Mouse (Mus musculus) midbrain, embryonic 13.5 days (tissue): Measurements from ENCODE around the gene Knl1. TPM values are rescaled to one million over a fixed set of nuclear protein-coding genes. Genes with fewer than 3 reads are reported as not detected.

Experiments used
- ATAC-seq: fragments of 200-750 bp; cut with Nextera tagmentation; 2 replicates; pipeline ENCODE4 v1.8.0; 2017; ENCODE audit warnings: mild to moderate bottlenecking, moderate TSS enrichment, moderate library complexity
- H3K27ac ChIP-seq: fragments of 300-500 bp; sonication (generic); 2 replicates; pipeline ENCODE4 v1.5.1; 2015; ENCODE audit warnings: inconsistent platforms, mild to moderate bottlenecking, moderate library complexity
- H3K27me3 ChIP-seq: fragments of 300-500 bp; sonication (generic); 2 replicates; pipeline ENCODE4 v1.6.1; 2015; ENCODE audit warnings: mild to moderate bottlenecking, inconsistent platforms
- H3K36me3 ChIP-seq: fragments of 300-500 bp; sonication (generic); 2 replicates; pipeline ENCODE4 v1.6.1; 2015; ENCODE audit warnings: mild to moderate bottlenecking, inconsistent platforms
- H3K4me1 ChIP-seq: fragments of 300-500 bp; sonication (generic); replicated peaks from 2 replicates; pipeline ENCODE4 v1.6.1; 2015; ENCODE audit warnings: inconsistent platforms
- H3K4me2 ChIP-seq: fragments of 300-500 bp; sonication (generic); replicated peaks from 2 replicates; pipeline ENCODE4 v1.6.1; 2015; ENCODE audit warnings: moderate library complexity, mild to moderate bottlenecking, inconsistent platforms
- H3K4me3 ChIP-seq: fragments of 300-500 bp; sonication (generic); replicated peaks from 2 replicates; pipeline ENCODE4 v1.5.1; 2015; ENCODE audit warnings: mild to moderate bottlenecking, inconsistent platforms
- H3K9ac ChIP-seq: fragments of 300-500 bp; sonication (generic); replicated peaks from 2 replicates; pipeline ENCODE4 v1.6.1; 2015; ENCODE audit warnings: mild to moderate bottlenecking, inconsistent platforms
- H3K9me3 ChIP-seq: fragments of 300-500 bp; sonication (generic); 2 replicates; pipeline ENCODE4 v1.6.1; 2016; ENCODE audit warnings: mild to moderate bottlenecking, inconsistent platforms
- WGBS: fragments of 180-500 bp; shearing (Covaris S2); methylation state at CpG from one replicate; pipeline ENCODE4 v1.1.7; 2015; 5-methylcytosine and 5-hydroxymethylcytosine counted together
- polyA plus RNA-seq: library from polyadenylated mRNA; unstranded; fragments of >200 nt; fragmentation: Nextera tagmentation; extraction: Ambion mirVana; gene quantifications from 2 replicates; pipeline ENCODE4 v1.2.1, GENCODE M21; 2015

Knl1 gene
- polyA plus RNA-seq, 1 experiment from 2014 or later, result 26.6 TPM

- Histone ChIP-seq H3K36me3 (peaks cover 42% of the 10 kb centered on the region), H3K9me3 (no peaks in the 10 kb centered on the region), H3K4me1 (peaks cover 13% of the 10 kb centered on the region), H3K27me3 (no peaks in the 10 kb centered on the region), H3K4me2 (peak overlapping the region; percentile 37; the same call in 1 of the 2 replicates), H3K4me3 (no peak overlapping the region), H3K9ac (0 out of 2 replicates have a peak overlapping the region, but pooled peaks have one; percentile 19), H3K27ac (no peak overlapping the region; the same call in 1 of the 2 replicates)
- ATAC-seq, result no peak; the same call in 1 of the 2 replicates
- WGBS, result 51% methylated on average over 4 of the region's 4 CpGs
Measured at GRCm38 (mm10) chr2:119019538-119019937, 27.4 kb upstream of the Knl1 start.

GRCm38 (mm10) chr2:119023154-119023660, 23.7 kb upstream of the Knl1 start:
- WGBS, result 95% methylated on average over 6 of the region's 6 CpGs
- no peak for ATAC-seq
- H3K27me3 ChIP-seq, result no peaks in the 10 kb centered on the region
- H3K27ac ChIP-seq, result no peak overlapping the region
- peaks cover 19% of the 10 kb centered on the region for H3K4me1 ChIP-seq
- H3K9me3 ChIP-seq, result no peaks in the 10 kb centered on the region
- no peak overlapping the region for H3K4me3 ChIP-seq
- H3K36me3 ChIP-seq, result peaks cover 46% of the 10 kb centered on the region
- no peak overlapping the region for H3K4me2 ChIP-seq
- no peak overlapping the region for H3K9ac ChIP-seq

GRCm38 (mm10) chr2:119024536-119025238, 22.2 kb upstream of the Knl1 start:
- Histone ChIP-seq H3K27me3 (no peaks in the 10 kb centered on the region), H3K9ac (no peak overlapping the region), H3K4me1 (peaks cover 18% of the 10 kb centered on the region), H3K9me3 (no peaks in the 10 kb centered on the region), H3K27ac (no peak overlapping the region), H3K36me3 (peaks cover 39% of the 10 kb centered on the region), H3K4me3 (no peak overlapping the region), H3K4me2 (no peak overlapping the region)
- ATAC-seq, result no peak
- 74% methylated on average over 9 of the region's 9 CpGs for WGBS

GRCm38 (mm10) chr2:119025239-119025616, 21.7 kb upstream of the Knl1 start:
- Histone ChIP-seq H3K9me3 (no peaks in the 10 kb centered on the region), H3K4me3 (no peak overlapping the region), H3K4me1 (peaks cover 17% of the 10 kb centered on the region), H3K27me3 (no peaks in the 10 kb centered on the region), H3K27ac (no peak overlapping the region), H3K9ac (no peak overlapping the region), H3K36me3 (peaks cover 39% of the 10 kb centered on the region), H3K4me2 (no peak overlapping the region)
- ATAC-seq, result no peak
- WGBS, result 74% methylated on average over 4 of the region's 4 CpGs

GRCm38 (mm10) chr2:119026951-119027350, 20.0 kb upstream of the Knl1 start:
- no peak for ATAC-seq
- WGBS, result 92% methylated on average over 4 of the region's 4 CpGs

GRCm38 (mm10) chr2:119028941-119029551, 17.9 kb upstream of the Knl1 start, which contains the start of gene Ccdc32:
Gene Ccdc32 (minus strand): TSS chr2:119029393.
- peak within 1 kb of the TSS; percentile 78 for H3K9ac ChIP-seq
- WGBS, result under 1% methylated on average over 28 of the region's 28 CpGs
- peak; percentile 95 for ATAC-seq
- H3K4me1 ChIP-seq, result peaks cover 17% of the 10 kb centered on the region
- no peak within 1 kb of the TSS for H3K27ac ChIP-seq
- H3K27me3 ChIP-seq, result no peaks in the 10 kb centered on the region
- H3K36me3 ChIP-seq, result peaks cover 9% of the 10 kb centered on the region; the same call in 1 of the 2 replicates
- H3K4me3 ChIP-seq, result peak within 1 kb of the TSS; percentile 76
- H3K4me2 ChIP-seq, result peak within 1 kb of the TSS; percentile 88
- no peaks in the 10 kb centered on the region for H3K9me3 ChIP-seq

More at GRCm38 (mm10) chr2:119026951-119027350, 20.0 kb upstream of the Knl1 start:
- no peaks in the 10 kb centered on the region for H3K9me3 ChIP-seq
- no peak overlapping the region for H3K4me2 ChIP-seq
- peaks cover 24% of the 10 kb centered on the region for H3K36me3 ChIP-seq
- H3K4me3 ChIP-seq, result no peak overlapping the region
- no peaks in the 10 kb centered on the region for H3K27me3 ChIP-seq
- H3K27ac ChIP-seq, result no peak overlapping the region
- H3K4me1 ChIP-seq, result peaks cover 17% of the 10 kb centered on the region
- H3K9ac ChIP-seq, result no peak overlapping the region

GRCm38 (mm10) chr2:119032191-119032590, 14.7 kb upstream of the Knl1 start:
- ATAC-seq, result no peak
- 73% methylated on average over 4 of the region's 4 CpGs for WGBS
- Histone ChIP-seq H3K4me2 (no peak overlapping the region), H3K4me1 (peaks cover 32% of the 10 kb centered on the region), H3K4me3 (no peak overlapping the region), H3K27ac (no peak overlapping the region), H3K36me3 (peaks cover 6% of the 10 kb centered on the region), H3K9ac (no peak overlapping the region), H3K9me3 (no peaks in the 10 kb centered on the region), H3K27me3 (no peaks in the 10 kb centered on the region)

GRCm38 (mm10) chr2:119034656-119035396, 12.1 kb upstream of the Knl1 start, which contains the start of gene Rpusd2:
Gene Rpusd2 (plus strand): TSS chr2:119034790.
- Histone ChIP-seq H3K4me2 (peak within 1 kb of the TSS; percentile 80), H3K27me3 (no peaks in the 10 kb centered on the region), H3K27ac (peak within 1 kb of the TSS; percentile 95), H3K4me3 (peak within 1 kb of the TSS; percentile 94), H3K9me3 (no peaks in the 10 kb centered on the region), H3K9ac (peak within 1 kb of the TSS; percentile 90), H3K36me3 (peaks cover 29% of the 10 kb centered on the region), H3K4me1 (peaks cover 15% of the 10 kb centered on the region)
- WGBS, result under 1% methylated on average over 49 of the region's 49 CpGs
- ATAC-seq, result peak; percentile 98

GRCm38 (mm10) chr2:119035397-119035745, 11.5 kb upstream of the Knl1 start:
- Histone ChIP-seq H3K4me2 (peak overlapping the region; percentile 80), H3K9ac (peak overlapping the region; percentile 90), H3K36me3 (peaks cover 30% of the 10 kb centered on the region), H3K4me1 (peaks cover 15% of the 10 kb centered on the region), H3K4me3 (peak overlapping the region; percentile 94), H3K27ac (peak overlapping the region; percentile 95), H3K27me3 (no peaks in the 10 kb centered on the region), H3K9me3 (no peaks in the 10 kb centered on the region)
- WGBS, result 9% methylated on average over 7 of the region's 7 CpGs
- no peak for ATAC-seq

GRCm38 (mm10) chr2:119040882-119041281, 6.0 kb upstream of the Knl1 start:
- no peaks in the 10 kb centered on the region for H3K27me3 ChIP-seq
- no peak for ATAC-seq

GRCm38 (mm10) chr2:119045163-119045562, 1.8 kb upstream of the Knl1 start:
- H3K4me1 ChIP-seq, result peaks cover 13% of the 10 kb centered on the region
- ATAC-seq, result no peak

More at GRCm38 (mm10) chr2:119040882-119041281, 6.0 kb upstream of the Knl1 start:
- peaks cover 8% of the 10 kb centered on the region for H3K4me1 ChIP-seq
- no peak overlapping the region for H3K4me3 ChIP-seq
- H3K36me3 ChIP-seq, result peaks cover 30% of the 10 kb centered on the region
- no peak overlapping the region for H3K4me2 ChIP-seq
- H3K9ac ChIP-seq, result no peak overlapping the region
- no peaks in the 10 kb centered on the region for H3K9me3 ChIP-seq
- WGBS, result 56% methylated on average over 4 of the region's 4 CpGs
- no peak overlapping the region for H3K27ac ChIP-seq

More at GRCm38 (mm10) chr2:119045163-119045562, 1.8 kb upstream of the Knl1 start:
- WGBS, result 81% methylated on average over 2 of the region's 2 CpGs
- H3K27me3 ChIP-seq, result no peaks in the 10 kb centered on the region
- no peak overlapping the region for H3K4me3 ChIP-seq
- no peak overlapping the region for H3K9ac ChIP-seq
- no peaks in the 10 kb centered on the region for H3K36me3 ChIP-seq
- H3K27ac ChIP-seq, result no peak overlapping the region
- no peak overlapping the region for H3K4me2 ChIP-seq
- H3K9me3 ChIP-seq, result no peaks in the 10 kb centered on the region
